ENCODE assay signal across 9 mouse cellular contexts in the genomic region with DNA sequence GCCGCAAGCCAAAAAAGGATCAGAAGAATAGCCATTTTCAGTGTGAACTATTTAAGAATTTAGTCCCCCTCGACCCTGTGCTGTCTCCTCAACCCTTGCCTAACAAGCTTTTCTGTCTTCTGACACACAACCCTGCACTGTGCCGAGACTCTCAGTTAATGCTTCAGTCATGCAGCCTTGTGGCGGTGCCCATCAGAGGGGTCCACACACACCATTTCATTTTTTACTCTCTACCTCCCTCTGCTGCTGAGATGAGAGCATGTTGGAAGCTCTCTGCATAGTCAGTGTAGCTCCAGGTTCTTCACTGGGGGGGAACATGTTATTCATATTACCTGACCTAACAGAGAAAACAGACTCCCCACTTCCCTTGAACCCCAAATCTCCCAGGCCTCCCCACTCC. TPM values are rescaled to one million over a fixed set of nuclear protein-coding genes. Genes with fewer than 3 reads are reported as not detected.
DNase-seq lines count a peak whose midpoint lies in the region; ATAC-seq and TF ChIP-seq lines count a peak whose summit lies in the region.
"Had no signal": no experiment of that assay in that cellular context is flagged by ENCODE, and none has a peak within 500 bp of the region (broad histone marks: within the 10 kb centered on the region; RNA-seq: fewer than 3 reads in every experiment).

No protein-coding gene starts in this region.

- peaks cover 4% of the 10 kb centered on the region; the same call in 1 of the 2 replicates for H3K4me1 ChIP-seq in cerebellum, adult 2 months (ENCODE audit: control insufficient read depth, insufficient read depth, low read length)
- no peaks in the 10 kb centered on the region for H3K4me1 ChIP-seq in lung, adult 2 months (ENCODE audit: control insufficient read depth, insufficient read depth, low read length)
- H3K4me1 ChIP-seq in hindbrain, embryonic 14.5 days (replicated peaks; ENCODE audit: control insufficient read depth, insufficient read depth, low read length) = peaks cover 19% of the 10 kb centered on the region; the same call in 1 of the 2 replicates

- H3K27ac ChIP-seq in cerebellum, adult 2 months (ENCODE audit: insufficient read depth, low read length) = no peak overlapping the region
- H3K27ac ChIP-seq in hindbrain, embryonic 14.5 days = no peak overlapping the region
- H3K27ac ChIP-seq: heart, embryonic 13.5 days had no signal

- H3K9me3 ChIP-seq in hindbrain, embryonic 14.5 days (ENCODE audit: control insufficient read depth, low read length) = no peaks in the 10 kb centered on the region
- H3K9me3 ChIP-seq: heart, embryonic 13.5 days had no signal

- H3K4me2 ChIP-seq in hindbrain, embryonic 14.5 days (replicated peaks) = no peak overlapping the region
- H3K4me2 ChIP-seq: heart, embryonic 13.5 days had no signal

- ATAC-seq in hindbrain, embryonic 14.5 days (ENCODE audit: low FRiP score) = peak; percentile 53

- no peak for DNase-seq in cerebellum, adult 2 months
- DNase-seq in cerebellum, adult 11 months = no peak
- no peak for DNase-seq in lung, adult 2 months
- DNase-seq in lung, postnatal 14 days = no peak
- DNase-seq in hindbrain, embryonic 14.5 days (ENCODE audit: low spot score) = peak; percentile 55
- DNase-seq in retina, postnatal 7 days (ENCODE audit: low read depth, low spot score) = peak; percentile 29
- DNase-seq in adrenal gland, adult (ENCODE audit: inconsistent age in 2 of 2, low spot score in 1 of 2) = no peak
- DNase-seq in right cerebral cortex, adult 2 months (ENCODE audit: low spot score in 2 of 2) = no peak

- H3K27me3 ChIP-seq in cerebellum, adult 2 months (ENCODE audit: control insufficient read depth, insufficient read depth, low read length) = no peaks in the 10 kb centered on the region
- no peaks in the 10 kb centered on the region for H3K27me3 ChIP-seq in hindbrain, embryonic 14.5 days (ENCODE audit: control insufficient read depth, insufficient read depth, low read length)
- H3K27me3 ChIP-seq: heart, embryonic 13.5 days had no signal

- H3K36me3 ChIP-seq in hindbrain, embryonic 14.5 days (replicated peaks; ENCODE audit: control insufficient read depth, insufficient read depth) = peaks cover 11% of the 10 kb centered on the region
- H3K36me3 ChIP-seq: heart, embryonic 13.5 days had no signal

- TF ChIP-seq POLR2A in cerebellum, adult 2 months (IDR thresholded peaks at IDR 0.05; ENCODE audit: borderline replicate concordance, insufficient read depth, low read length) = no peak
- TF ChIP-seq POLR2A in lung, adult 2 months (IDR thresholded peaks at IDR 0.05; ENCODE audit: borderline replicate concordance, extremely low read depth, low read depth, low read length) = no peak

- H3K4me3 ChIP-seq in cerebellum, adult 2 months (replicated peaks; ENCODE audit: insufficient read depth, low read depth, low read length) = no peak overlapping the region
- H3K4me3 ChIP-seq in lung, adult 2 months (replicated peaks; ENCODE audit: extremely low read depth, low read depth, low read length) = no peak overlapping the region
- H3K4me3 ChIP-seq in hindbrain, embryonic 14.5 days (replicated peaks; ENCODE audit: low read length) = no peak overlapping the region
- H3K4me3 ChIP-seq: heart, embryonic 13.5 days had no signal

- 81% methylated on average over 4 of the region's 4 CpGs for WGBS in cerebellum, adult 2 months
- WGBS in lung, adult 2 months = 65% methylated on average over 4 of the region's 4 CpGs
- 52% methylated on average over 4 of the region's 4 CpGs for WGBS in hindbrain, embryonic 14.5 days

- peak; percentile 35; the same call in 1 of the 2 replicates for TF ChIP-seq CTCF in cerebellum, adult 2 months (IDR thresholded peaks at IDR 0.05; ENCODE audit: borderline replicate concordance, insufficient read depth, low read depth, low read length)
- TF ChIP-seq CTCF in lung, adult 2 months (IDR thresholded peaks at IDR 0.05; ENCODE audit: insufficient read depth, low read length) = peak; percentile 15; the same call in 1 of the 2 replicates

- no peak overlapping the region for H3K9ac ChIP-seq in hindbrain, embryonic 14.5 days
- H3K9ac ChIP-seq: heart, embryonic 13.5 days had no signal

RNA-seq across cellular contexts. Expression of a gene that starts 27.8 kb away (rescaled TPM):
- 7.4 and 7.9 TPM in 2 replicates for polyA plus RNA-seq in cerebellum, adult 2 months (2012; rRNA removed)
- polyA plus RNA-seq in lung, adult 2 months (2012; rRNA removed) = 43.7 and 51.6 TPM in 2 replicates
- polyA plus RNA-seq in hindbrain, embryonic 14.5 days (2014; fragmentation: Nextera tagmentation; extraction: Ambion mirVana) = 18.2 and 18.5 TPM in 2 replicates

Comparison
In these comparisons a context has a peak if more than half of its experiments do, and no peak if none do; other contexts are left out.
1. DNase-seq: peak in hindbrain, embryonic 14.5 days (single experiment) and retina, postnatal 7 days (single experiment); none in cerebellum, adult 2 months (0 of 2), cerebellum, adult 11 months (single experiment), lung, adult 2 months (single experiment), lung, postnatal 14 days (single experiment), adrenal gland, adult (0 of 2) and right cerebral cortex, adult 2 months (0 of 2).